Mouse (Mus musculus) liver, embryonic 14.5 days (tissue): ENCODE measurements around the gene Acoxl. TPM values are rescaled to one million over a fixed set of nuclear protein-coding genes. Genes with fewer than 3 reads are reported as not detected.

Experiments used
- ATAC-seq: fragments of 200-750 bp; cut with Nextera tagmentation; 2 replicates; pipeline ENCODE4 v1.8.0; 2017; ENCODE audit warnings: moderate number of reproducible peaks, mild to moderate bottlenecking, moderate library complexity; ENCODE audit not compliant: insufficient read depth
- DNase-seq, 3 experiments: peaks; one replicate each; pipeline ENCODE4 v3.0.0-alpha.2; 2012 to 2013; ENCODE audit warnings: low read depth in 3 of 3, low spot score in 3 of 3
- H3K27ac ChIP-seq: fragments of 300-500 bp; sonication (generic); 2 replicates; pipeline ENCODE4 v1.5.1; 2014; ENCODE audit warnings: moderate library complexity, mild to moderate bottlenecking, control low read depth, inconsistent platforms
- H3K27me3 ChIP-seq: fragments of 300-500 bp; sonication (generic); 2 replicates; pipeline ENCODE4 v1.6.1; 2014; ENCODE audit warnings: mild to moderate bottlenecking, low read length, moderate library complexity; ENCODE audit not compliant: control insufficient read depth, insufficient read depth
- H3K36me3 ChIP-seq: fragments of 300-500 bp; sonication (generic); replicated peaks from 2 replicates; pipeline ENCODE4 v1.6.1; 2014; ENCODE audit warnings: low read depth; ENCODE audit not compliant: control insufficient read depth, insufficient read depth
- H3K4me1 ChIP-seq, 2 experiments: fragments of 200-500 bp in 1 of 2; fragments of 300-500 bp in 1 of 2; sonication (generic) in 1 of 2; replicated peaks; 2 replicates each; pipeline ENCODE4 v1.6.1; 2012 to 2014; ENCODE audit warnings: antibody characterized with exemption in 1 of 2, inconsistent platforms in 1 of 2, low read length in 1 of 2; ENCODE audit not compliant: control insufficient read depth in 2 of 2, insufficient read depth in 2 of 2
- H3K4me2 ChIP-seq: fragments of 300-500 bp; sonication (generic); 2 replicates; pipeline ENCODE4 v1.6.1; 2014; ENCODE audit warnings: low read depth, mild to moderate bottlenecking, control low read depth, moderate library complexity
- H3K4me3 ChIP-seq, 2 experiments: fragments of 200-500 bp in 1 of 2; fragments of 300-500 bp in 1 of 2; sonication (generic) in 1 of 2; 2 replicates each; pipeline ENCODE4 v1.5.1; 2012 to 2014; ENCODE audit warnings: low read depth in 2 of 2, low read length in 2 of 2, mild to moderate bottlenecking in 2 of 2, control low read depth in 1 of 2, inconsistent platforms in 1 of 2, moderate library complexity in 1 of 2; ENCODE audit not compliant: insufficient read depth in 1 of 2
- H3K9ac ChIP-seq: fragments of 300-500 bp; sonication (generic); replicated peaks from 2 replicates; pipeline ENCODE4 v1.6.1; 2014; ENCODE audit warnings: mild to moderate bottlenecking, control low read depth, moderate library complexity
- H3K9me3 ChIP-seq: fragments of 300-500 bp; sonication (generic); 2 replicates; pipeline ENCODE4 v1.6.1; 2016; ENCODE audit warnings: low read length, mixed read lengths; ENCODE audit not compliant: control insufficient read depth
- CTCF ChIP-seq: IDR thresholded peaks from 2 replicates; pipeline ENCODE4 v1.5.1; 2016; ENCODE audit warnings: antibody characterized with exemption, low read depth, control low read depth
- EP300 ChIP-seq: IDR thresholded peaks from 2 replicates; pipeline ENCODE4 v1.6.1; 2016; ENCODE audit warnings: antibody characterized with exemption, low read depth
- WGBS: fragments of 180-500 bp; shearing (Covaris S2); extraction: QIAGEN DNeasy Blood & Tissue Kit; methylation state at CpG from one replicate; pipeline ENCODE4 v1.1.7; 2014; ENCODE audit not compliant: insufficient replicate concordance; 5-methylcytosine and 5-hydroxymethylcytosine counted together
- polyA plus RNA-seq, 2 experiments: library from polyadenylated mRNA; depleted of rRNA in 1 of 2; stranded (reverse) in 1 of 2; unstranded in 1 of 2; fragments of >200 nt; fragmentation: Nextera tagmentation in 1 of 2; extraction: Ambion mirVana in 1 of 2; gene quantifications; 2 replicates each; pipeline versions ENCODE4 v1.2.1 to v1.2.3; 2012 to 2014

The Acoxl gene
- polyA plus RNA-seq, 2 experiments, result not detected

DNA sequence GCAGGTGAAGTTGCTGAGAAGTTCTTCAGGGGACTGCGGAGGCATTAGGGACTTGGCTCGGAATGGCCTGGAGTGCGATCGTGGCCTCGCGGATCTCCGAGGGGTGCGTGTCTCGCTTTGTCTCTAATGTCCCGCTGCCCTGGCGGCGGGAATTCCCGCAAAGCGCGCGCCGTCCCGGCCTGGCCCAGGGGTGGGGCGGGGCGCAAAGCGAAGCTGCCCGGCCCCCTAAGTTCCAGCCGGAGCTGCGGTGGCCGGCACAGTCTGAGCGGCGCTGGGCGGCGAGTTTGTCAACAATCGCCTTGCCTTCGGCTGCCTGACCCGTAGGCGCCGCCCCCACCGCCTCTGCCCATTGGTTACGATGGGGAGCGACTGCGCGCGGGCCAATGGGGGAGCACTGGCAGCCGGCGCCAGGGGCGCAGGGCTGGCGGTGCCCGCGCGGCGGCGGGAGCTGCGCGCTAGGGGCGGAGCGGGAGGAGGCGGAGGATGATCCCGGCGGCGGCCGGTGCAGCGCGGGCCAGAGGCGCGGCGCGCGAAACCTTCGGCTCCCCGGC lies 288.5 kb downstream of the Acoxl start:
- peak overlapping the region; percentile 74 to 87 for H3K4me3 ChIP-seq
- H3K27me3 ChIP-seq, result peaks cover 37% of the 10 kb centered on the region
- DNase-seq (peak; percentile 87 to 88 (median 87)), ATAC-seq (peak; percentile 89)
- peaks cover 0 to 10% of the 10 kb centered on the region in 2 experiments; a peak in 2 of 4 replicates for H3K4me1 ChIP-seq
- TF ChIP-seq EP300 (no peak), CTCF (no peak)
- peaks cover 8% of the 10 kb centered on the region; the same call in 1 of the 2 replicates for H3K36me3 ChIP-seq
- peak overlapping the region; percentile 73 for H3K9ac ChIP-seq
- H3K27ac ChIP-seq, result no peak overlapping the region
- peak overlapping the region; percentile 87 for H3K4me2 ChIP-seq
- under 1% methylated on average over 65 of the region's 67 CpGs for WGBS
- H3K9me3 ChIP-seq, result no peaks in the 10 kb centered on the region

DNA sequence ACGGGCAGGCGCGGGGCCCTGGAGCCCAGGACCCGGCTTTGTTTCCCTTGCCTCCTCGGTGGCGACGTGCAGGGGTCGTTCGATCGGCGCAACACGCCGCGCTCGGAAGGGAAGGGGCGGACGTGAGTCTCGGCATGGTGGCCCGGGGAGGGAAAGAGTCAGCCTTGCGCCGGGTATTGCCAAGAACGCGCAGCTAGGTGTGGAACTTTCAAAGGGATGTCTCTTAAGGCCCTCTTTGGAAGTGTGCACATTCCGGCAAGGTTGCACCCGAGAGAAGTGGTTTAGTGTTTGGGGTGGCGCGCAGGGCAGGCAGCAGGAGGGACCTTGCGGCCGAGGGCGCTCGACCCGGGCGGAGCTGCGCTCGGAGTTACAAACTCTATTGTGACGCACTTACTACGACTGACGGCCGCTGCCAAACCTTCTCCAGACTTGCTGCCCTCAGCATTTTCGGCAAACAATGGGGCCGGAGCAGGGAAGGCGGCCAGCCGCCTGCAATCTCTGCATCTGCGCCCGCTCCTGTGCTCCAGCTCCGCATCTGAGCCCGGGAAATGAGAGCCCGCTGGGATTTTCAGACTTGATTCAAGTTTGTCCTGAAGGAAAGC lies 289.1 kb downstream of the Acoxl start:
- Histone ChIP-seq H3K36me3 (peaks cover 8% of the 10 kb centered on the region; the same call in 1 of the 2 replicates), H3K4me2 (peak overlapping the region; percentile 87), H3K4me1 (peaks cover 0 to 10% of the 10 kb centered on the region in 2 experiments; a peak in 2 of 4 replicates), H3K4me3 (peak overlapping the region; percentile 74 to 87), H3K27ac (no peak overlapping the region), H3K27me3 (peaks cover 31% of the 10 kb centered on the region), H3K9ac (peak overlapping the region; percentile 56), H3K9me3 (no peaks in the 10 kb centered on the region)
- WGBS, result under 1% methylated on average over 48 of the region's 48 CpGs
- peak; percentile 38; the same call in 1 of the 2 replicates for ATAC-seq
- TF ChIP-seq CTCF (no peak), EP300 (no peak)
- peak in 1 of 3 experiments; percentile 44 for DNase-seq

DNA sequence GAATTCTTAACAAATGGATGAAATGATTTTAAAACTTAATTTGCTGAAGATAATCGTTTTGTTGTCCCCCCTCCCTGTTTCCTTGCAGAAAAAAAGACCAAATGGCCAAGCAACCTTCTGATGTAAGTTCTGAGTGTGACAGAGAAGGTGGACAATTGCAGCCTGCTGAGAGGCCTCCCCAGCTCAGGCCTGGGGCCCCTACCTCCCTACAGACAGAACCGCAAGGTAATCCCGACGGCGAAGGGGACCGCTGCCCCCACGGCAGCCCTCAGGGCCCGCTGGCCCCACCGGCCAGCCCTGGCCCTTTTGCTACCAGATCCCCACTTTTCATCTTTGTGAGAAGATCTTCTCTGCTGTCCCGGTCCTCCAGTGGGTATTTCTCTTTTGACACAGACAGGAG lies 289.9 kb downstream of the Acoxl start:
- H3K4me1 ChIP-seq, result peaks cover 0 to 10% of the 10 kb centered on the region in 2 experiments; a peak in 2 of 4 replicates
- no peaks in the 10 kb centered on the region for H3K9me3 ChIP-seq
- no peak for TF ChIP-seq CTCF
- ATAC-seq (no peak), DNase-seq (no peak)
- no peak overlapping the region for H3K9ac ChIP-seq
- WGBS, result 69% methylated on average over 10 of the region's 10 CpGs
- no peak overlapping the region for H3K27ac ChIP-seq
- peaks cover 8% of the 10 kb centered on the region; the same call in 1 of the 2 replicates for H3K36me3 ChIP-seq
- peaks cover 23% of the 10 kb centered on the region for H3K27me3 ChIP-seq
- H3K4me2 ChIP-seq, result peak overlapping the region; percentile 87
- H3K4me3 ChIP-seq, result peak overlapping the region in 1 of 2 experiments; percentile 87; a peak in 2 of 4 replicates

GRCm38 (mm10) chr2:128131503-128131902 lies 292.8 kb downstream of the Acoxl start:
- WGBS, result 83% methylated on average over 11 of the region's 11 CpGs

DNA sequence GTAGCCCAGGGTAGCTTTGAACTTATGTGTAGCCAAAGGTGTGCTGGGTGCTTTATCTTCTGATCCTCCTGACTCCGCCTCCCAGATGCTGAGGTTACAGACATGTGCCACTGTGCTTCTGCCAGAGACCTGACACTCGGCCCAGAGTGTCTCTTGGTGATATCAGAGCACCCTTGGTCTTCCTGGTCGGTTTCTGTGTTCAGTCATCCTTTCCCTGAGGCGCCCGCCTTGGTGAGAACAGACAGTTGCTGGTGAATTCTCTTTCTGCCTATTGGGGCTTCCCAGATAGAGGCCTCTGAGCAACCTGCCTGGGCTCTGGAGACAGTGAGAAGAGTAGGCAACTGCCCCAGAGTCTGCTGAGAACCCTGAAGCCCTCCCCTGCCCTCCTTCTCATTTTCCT lies 294.0 kb downstream of the Acoxl start:
- Histone ChIP-seq H3K4me2 (no peak overlapping the region), H3K27ac (no peak overlapping the region), H3K9ac (no peak overlapping the region), H3K27me3 (no peaks in the 10 kb centered on the region), H3K9me3 (no peaks in the 10 kb centered on the region), H3K4me3 (no peak overlapping the region), H3K4me1 (peaks cover 0 to 2% of the 10 kb centered on the region in 2 experiments; a peak in 1 of 4 replicates), H3K36me3 (peaks cover 15% of the 10 kb centered on the region; the same call in 1 of the 2 replicates)
- WGBS, result 54% methylated on average over 5 of the region's 5 CpGs
- TF ChIP-seq EP300, result no peak
- no peak for TF ChIP-seq CTCF
- no peak for DNase-seq
- no peak for ATAC-seq

More at GRCm38 (mm10) chr2:128131503-128131902, 292.8 kb downstream of the Acoxl start:
- DNase-seq (no peak), ATAC-seq (no peak)
- H3K4me1 ChIP-seq, result no peaks in the 10 kb centered on the region; a peak in 1 of 4 replicates
- H3K4me2 ChIP-seq, result no peak overlapping the region
- no peak for TF ChIP-seq CTCF
- TF ChIP-seq EP300, result no peak
- H3K27me3 ChIP-seq, result no peaks in the 10 kb centered on the region
- no peak overlapping the region for H3K4me3 ChIP-seq
- no peak overlapping the region for H3K9ac ChIP-seq
- H3K36me3 ChIP-seq, result peaks cover 15% of the 10 kb centered on the region; the same call in 1 of the 2 replicates
- no peaks in the 10 kb centered on the region for H3K9me3 ChIP-seq
- no peak overlapping the region for H3K27ac ChIP-seq
